Mouse (Mus musculus) kidney, postnatal 0 days (tissue): Measurements from ENCODE around the gene Ksr2. TPM values are rescaled to one million over a fixed set of nuclear protein-coding genes. Genes with fewer than 3 reads are reported as not detected.

Experiments used
- ATAC-seq: fragments of 200-750 bp; cut with Nextera tagmentation; replicated peaks from 2 replicates; pipeline ENCODE4 v1.8.0; 2017; ENCODE audit warnings: low read depth, moderate number of reproducible peaks, moderate TSS enrichment, moderate library complexity; ENCODE audit not compliant: low FRiP score
- DNase-seq: peaks from one replicate; pipeline ENCODE4 v3.0.0-alpha.2; 2016; ENCODE audit warnings: low spot score
- H3K27ac ChIP-seq: fragments of 300-500 bp; sonication (generic); 2 replicates; pipeline ENCODE4 v1.5.1; 2014; ENCODE audit warnings: mild to moderate bottlenecking
- H3K27me3 ChIP-seq: fragments of 300-500 bp; sonication (generic); 2 replicates; pipeline ENCODE4 v1.6.1; 2014; ENCODE audit warnings: low read length, mixed read lengths; ENCODE audit not compliant: insufficient read depth
- H3K36me3 ChIP-seq: fragments of 300-500 bp; sonication (generic); 2 replicates; pipeline ENCODE4 v1.6.1; 2014; ENCODE audit warnings: low read length, mixed read lengths; ENCODE audit not compliant: insufficient read depth
- H3K4me1 ChIP-seq: fragments of 300-500 bp; sonication (generic); replicated peaks from 2 replicates; pipeline ENCODE4 v1.6.1; 2014; ENCODE audit warnings: antibody characterized with exemption, low read length, mixed read lengths; ENCODE audit not compliant: insufficient read depth
- H3K4me2 ChIP-seq: fragments of 300-500 bp; sonication (generic); 2 replicates; pipeline ENCODE4 v1.6.1; 2014; ENCODE audit warnings: mild to moderate bottlenecking, low read length, moderate library complexity, mixed read lengths
- H3K4me3 ChIP-seq: fragments of 300-500 bp; sonication (generic); replicated peaks from 2 replicates; pipeline ENCODE4 v1.5.1; 2014; ENCODE audit warnings: low read depth, low read length
- H3K9ac ChIP-seq: fragments of 300-500 bp; sonication (generic); 2 replicates; pipeline ENCODE4 v1.6.1; 2014; ENCODE audit warnings: low read depth, low read length
- H3K9me3 ChIP-seq: fragments of 300-500 bp; sonication (generic); replicated peaks from 2 replicates; pipeline ENCODE4 v1.6.1; 2016; ENCODE audit warnings: low read length, inconsistent platforms, mixed read lengths
- CTCF ChIP-seq: IDR thresholded peaks from 2 replicates; pipeline ENCODE4 v1.5.1; 2016; ENCODE audit warnings: antibody characterized with exemption, low read depth, mild to moderate bottlenecking, moderate library complexity
- WGBS: fragments of 180-500 bp; shearing (Covaris S2); extraction: QIAGEN DNeasy Blood & Tissue Kit; methylation state at CpG from one replicate; pipeline ENCODE4 v1.1.7; 2014; 5-methylcytosine and 5-hydroxymethylcytosine counted together
- polyA plus RNA-seq: library from polyadenylated mRNA; unstranded; fragments of >200 nt; fragmentation: Nextera tagmentation; extraction: Ambion mirVana; gene quantifications from 2 replicates; pipeline ENCODE4 v1.2.1, GENCODE M21; 2015

Ksr2 gene
- polyA plus RNA-seq, 1 experiment from 2014 or later = 0.71 TPM

- Histone ChIP-seq H3K9me3 (no peaks in the 10 kb centered on the region), H3K4me1 (no peaks in the 10 kb centered on the region), H3K9ac (no peak overlapping the region), H3K27me3 (no peaks in the 10 kb centered on the region), H3K36me3 (no peaks in the 10 kb centered on the region), H3K4me3 (no peak overlapping the region), H3K27ac (no peak overlapping the region), H3K4me2 (no peak overlapping the region)
- no peak for TF ChIP-seq CTCF
- DNase-seq (peak; percentile 58), ATAC-seq (no peak)
- WGBS = 20% methylated on average over 12 of the region's 12 CpGs
Measured at GRCm38 (mm10) chr5:117566051-117566665, 152.4 kb downstream of the Ksr2 start.

GRCm38 (mm10) chr5:117569190-117569795 is 155.5 kb downstream of the Ksr2 start:
- Histone ChIP-seq H3K27ac (peak overlapping the region; percentile 65), H3K4me3 (no peak overlapping the region), H3K27me3 (no peaks in the 10 kb centered on the region), H3K9me3 (no peaks in the 10 kb centered on the region), H3K9ac (no peak overlapping the region), H3K36me3 (no peaks in the 10 kb centered on the region), H3K4me2 (no peak overlapping the region), H3K4me1 (no peaks in the 10 kb centered on the region)
- ATAC-seq = peak; percentile 77
- TF ChIP-seq CTCF = no peak
- peak; percentile 45 for DNase-seq
- 58% methylated on average over 6 of the region's 6 CpGs for WGBS

GRCm38 (mm10) chr5:117572428-117572827 is 158.6 kb downstream of the Ksr2 start:
- Histone ChIP-seq H3K27me3 (no peaks in the 10 kb centered on the region), H3K9me3 (no peaks in the 10 kb centered on the region), H3K27ac (no peak overlapping the region), H3K36me3 (no peaks in the 10 kb centered on the region), H3K9ac (no peak overlapping the region), H3K4me3 (no peak overlapping the region), H3K4me2 (peak overlapping the region; percentile 34), H3K4me1 (no peaks in the 10 kb centered on the region)
- no peak for TF ChIP-seq CTCF
- peak; percentile 68 for DNase-seq
- peak; percentile 20; the same call in 1 of the 2 replicates for ATAC-seq
- 30% methylated on average over 14 of the region's 14 CpGs for WGBS

GRCm38 (mm10) chr5:117574894-117575293 is 161.1 kb downstream of the Ksr2 start:
- WGBS = 31% methylated on average over 7 of the region's 7 CpGs
- DNase-seq = no peak
- Histone ChIP-seq H3K27me3 (no peaks in the 10 kb centered on the region), H3K4me2 (no peak overlapping the region), H3K9ac (no peak overlapping the region), H3K36me3 (no peaks in the 10 kb centered on the region), H3K27ac (no peak overlapping the region), H3K4me1 (no peaks in the 10 kb centered on the region), H3K4me3 (no peak overlapping the region), H3K9me3 (no peaks in the 10 kb centered on the region)
- peak; percentile 61; the same call in 1 of the 2 replicates for ATAC-seq
- no peak for TF ChIP-seq CTCF

GRCm38 (mm10) chr5:117577598-117577997 is 163.8 kb downstream of the Ksr2 start:
- no peak for ATAC-seq

GRCm38 (mm10) chr5:117581711-117582110 is 167.9 kb downstream of the Ksr2 start:
- no peak overlapping the region for H3K4me3 ChIP-seq
- no peak for TF ChIP-seq CTCF
- H3K27ac ChIP-seq = no peak overlapping the region
- H3K27me3 ChIP-seq = no peaks in the 10 kb centered on the region
- 72% methylated on average over 3 of the region's 3 CpGs for WGBS
- no peaks in the 10 kb centered on the region for H3K9me3 ChIP-seq
- no peak overlapping the region for H3K4me2 ChIP-seq
- H3K4me1 ChIP-seq = no peaks in the 10 kb centered on the region
- H3K36me3 ChIP-seq = no peaks in the 10 kb centered on the region
- DNase-seq = no peak
- ATAC-seq = no peak
- H3K9ac ChIP-seq = no peak overlapping the region

More at GRCm38 (mm10) chr5:117577598-117577997, 163.8 kb downstream of the Ksr2 start:
- H3K4me3 ChIP-seq = no peak overlapping the region
- DNase-seq = no peak
- H3K36me3 ChIP-seq = no peaks in the 10 kb centered on the region
- no peaks in the 10 kb centered on the region for H3K4me1 ChIP-seq
- no peak overlapping the region for H3K27ac ChIP-seq
- no peaks in the 10 kb centered on the region for H3K9me3 ChIP-seq
- no peak overlapping the region for H3K4me2 ChIP-seq
- WGBS = 83% methylated on average over 5 of the region's 5 CpGs
- TF ChIP-seq CTCF = no peak
- no peaks in the 10 kb centered on the region for H3K27me3 ChIP-seq
- H3K9ac ChIP-seq = no peak overlapping the region
